Mouse (Mus musculus): Measurements from ENCODE around the gene Gigyf2. TPM values are rescaled to one million over a fixed set of nuclear protein-coding genes. Genes with fewer than 3 reads are reported as not detected.

The Gigyf2 gene
- 55.1 and 61.2 TPM in 2 replicates for polyA plus RNA-seq (2014; fragmentation: Nextera tagmentation; extraction: Ambion mirVana)

- no peaks in the 10 kb centered on the region for H3K9me3 ChIP-seq (ENCODE audit: control insufficient read depth, low read depth, low read length)
- peak within 1 kb of the TSS; percentile 95 for H3K27ac ChIP-seq (ENCODE audit: low read length)
- peak within 1 kb of the TSS; percentile 62 for H3K4me2 ChIP-seq (replicated peaks; ENCODE audit: low read depth, low read length)
- peak within 1 kb of the TSS; percentile 99 for H3K4me3 ChIP-seq (ENCODE audit: low read depth, low read length)
- H3K4me1 ChIP-seq (ENCODE audit: control insufficient read depth, insufficient read depth, low read length), result peaks cover 9% of the 10 kb centered on the region; the same call in 1 of the 2 replicates
- peak; percentile 99 for ATAC-seq (ENCODE audit: insufficient number of reproducible peaks, insufficient read depth, low FRiP score, low read depth)
- no peaks in the 10 kb centered on the region for H3K27me3 ChIP-seq (ENCODE audit: control insufficient read depth, insufficient read depth, low read length)
- peak within 1 kb of the TSS; percentile 92 for H3K9ac ChIP-seq (replicated peaks; ENCODE audit: low read depth, low read length)
- H3K36me3 ChIP-seq (ENCODE audit: control insufficient read depth, insufficient read depth, low read length), result no peaks in the 10 kb centered on the region; the same call in 1 of the 2 replicates
- WGBS, result under 1% methylated on average over 36 of the region's 36 CpGs
Measured at GRCm38 (mm10) chr1:87326742-87327163, at the start of gene Gigyf2. TSS of gene Gigyf2 (plus strand) at chr1:87326998.

GRCm38 (mm10) chr1:87280281-87280680, 46.5 kb upstream of the Gigyf2 start:
- no peak for ATAC-seq (ENCODE audit: insufficient number of reproducible peaks, insufficient read depth, low FRiP score, low read depth)
- Histone ChIP-seq H3K9me3 (ENCODE audit: control insufficient read depth, low read depth, low read length) (no peaks in the 10 kb centered on the region), H3K27ac (ENCODE audit: low read length) (no peak overlapping the region), H3K27me3 (ENCODE audit: control insufficient read depth, insufficient read depth, low read length) (no peaks in the 10 kb centered on the region), H3K36me3 (ENCODE audit: control insufficient read depth, insufficient read depth, low read length) (no peaks in the 10 kb centered on the region), H3K4me3 (ENCODE audit: low read depth, low read length) (no peak overlapping the region), H3K4me1 (ENCODE audit: control insufficient read depth, insufficient read depth, low read length) (no peaks in the 10 kb centered on the region), H3K4me2 (replicated peaks; ENCODE audit: low read depth, low read length) (no peak overlapping the region), H3K9ac (replicated peaks; ENCODE audit: low read depth, low read length) (no peak overlapping the region)
- 71% methylated on average over 5 of the region's 5 CpGs for WGBS

GRCm38 (mm10) chr1:87281599-87282412, 45.0 kb upstream of the Gigyf2 start:
- Histone ChIP-seq H3K4me3 (ENCODE audit: low read depth, low read length) (no peak overlapping the region), H3K36me3 (ENCODE audit: control insufficient read depth, insufficient read depth, low read length) (no peaks in the 10 kb centered on the region), H3K4me2 (replicated peaks; ENCODE audit: low read depth, low read length) (no peak overlapping the region), H3K27me3 (ENCODE audit: control insufficient read depth, insufficient read depth, low read length) (no peaks in the 10 kb centered on the region), H3K27ac (ENCODE audit: low read length) (no peak overlapping the region), H3K4me1 (ENCODE audit: control insufficient read depth, insufficient read depth, low read length) (no peaks in the 10 kb centered on the region), H3K9me3 (ENCODE audit: control insufficient read depth, low read depth, low read length) (no peaks in the 10 kb centered on the region), H3K9ac (replicated peaks; ENCODE audit: low read depth, low read length) (no peak overlapping the region)
- no peak for ATAC-seq (ENCODE audit: insufficient number of reproducible peaks, insufficient read depth, low FRiP score, low read depth)
- WGBS, result 32% methylated on average over 20 of the region's 20 CpGs

GRCm38 (mm10) chr1:87282413-87282788, 44.4 kb upstream of the Gigyf2 start:
- Histone ChIP-seq H3K4me3 (ENCODE audit: low read depth, low read length) (no peak overlapping the region), H3K4me1 (ENCODE audit: control insufficient read depth, insufficient read depth, low read length) (no peaks in the 10 kb centered on the region), H3K4me2 (replicated peaks; ENCODE audit: low read depth, low read length) (no peak overlapping the region), H3K27ac (ENCODE audit: low read length) (no peak overlapping the region), H3K9me3 (ENCODE audit: control insufficient read depth, low read depth, low read length) (no peaks in the 10 kb centered on the region), H3K27me3 (ENCODE audit: control insufficient read depth, insufficient read depth, low read length) (no peaks in the 10 kb centered on the region), H3K36me3 (ENCODE audit: control insufficient read depth, insufficient read depth, low read length) (no peaks in the 10 kb centered on the region), H3K9ac (replicated peaks; ENCODE audit: low read depth, low read length) (no peak overlapping the region)
- 72% methylated on average over 6 of the region's 6 CpGs for WGBS
- no peak for ATAC-seq (ENCODE audit: insufficient number of reproducible peaks, insufficient read depth, low FRiP score, low read depth)

GRCm38 (mm10) chr1:87283410-87283960, 43.3 kb upstream of the Gigyf2 start:
- Histone ChIP-seq H3K9me3 (ENCODE audit: control insufficient read depth, low read depth, low read length) (no peaks in the 10 kb centered on the region), H3K36me3 (ENCODE audit: control insufficient read depth, insufficient read depth, low read length) (no peaks in the 10 kb centered on the region), H3K27me3 (ENCODE audit: control insufficient read depth, insufficient read depth, low read length) (no peaks in the 10 kb centered on the region), H3K4me1 (ENCODE audit: control insufficient read depth, insufficient read depth, low read length) (no peaks in the 10 kb centered on the region), H3K27ac (ENCODE audit: low read length) (no peak overlapping the region), H3K4me3 (ENCODE audit: low read depth, low read length) (no peak overlapping the region), H3K9ac (replicated peaks; ENCODE audit: low read depth, low read length) (no peak overlapping the region), H3K4me2 (replicated peaks; ENCODE audit: low read depth, low read length) (no peak overlapping the region)
- ATAC-seq (ENCODE audit: insufficient number of reproducible peaks, insufficient read depth, low FRiP score, low read depth), result no peak
- WGBS, result 73% methylated on average over 10 of the region's 10 CpGs

- no peaks in the 10 kb centered on the region for H3K27me3 ChIP-seq (ENCODE audit: control insufficient read depth, insufficient read depth, low read length)
- H3K4me1 ChIP-seq (ENCODE audit: control insufficient read depth, insufficient read depth, low read length), result no peaks in the 10 kb centered on the region
- H3K9me3 ChIP-seq (ENCODE audit: control insufficient read depth, low read depth, low read length), result no peaks in the 10 kb centered on the region
- no peak overlapping the region for H3K9ac ChIP-seq (replicated peaks; ENCODE audit: low read depth, low read length)
- 89% methylated on average over 2 of the region's 2 CpGs for WGBS
- no peak overlapping the region for H3K4me2 ChIP-seq (replicated peaks; ENCODE audit: low read depth, low read length)
- no peak overlapping the region for H3K4me3 ChIP-seq (ENCODE audit: low read depth, low read length)
- no peaks in the 10 kb centered on the region for H3K36me3 ChIP-seq (ENCODE audit: control insufficient read depth, insufficient read depth, low read length)
- ATAC-seq (ENCODE audit: insufficient number of reproducible peaks, insufficient read depth, low FRiP score, low read depth), result no peak
- H3K27ac ChIP-seq (ENCODE audit: low read length), result no peak overlapping the region
Measured at GRCm38 (mm10) chr1:87287105-87287504, 39.7 kb upstream of the Gigyf2 start.

- no peak for ATAC-seq (ENCODE audit: insufficient number of reproducible peaks, insufficient read depth, low FRiP score, low read depth)
- no peak overlapping the region for H3K27ac ChIP-seq (ENCODE audit: low read length)
- H3K9ac ChIP-seq (replicated peaks; ENCODE audit: low read depth, low read length), result no peak overlapping the region
- WGBS, result 72% methylated on average over 8 of the region's 8 CpGs
- H3K4me1 ChIP-seq (ENCODE audit: control insufficient read depth, insufficient read depth, low read length), result no peaks in the 10 kb centered on the region
- no peaks in the 10 kb centered on the region for H3K9me3 ChIP-seq (ENCODE audit: control insufficient read depth, low read depth, low read length)
- H3K4me3 ChIP-seq (ENCODE audit: low read depth, low read length), result no peak overlapping the region
- H3K4me2 ChIP-seq (replicated peaks; ENCODE audit: low read depth, low read length), result no peak overlapping the region
- H3K36me3 ChIP-seq (ENCODE audit: control insufficient read depth, insufficient read depth, low read length), result no peaks in the 10 kb centered on the region
- H3K27me3 ChIP-seq (ENCODE audit: control insufficient read depth, insufficient read depth, low read length), result no peaks in the 10 kb centered on the region
Measured at GRCm38 (mm10) chr1:87291416-87291815, 35.4 kb upstream of the Gigyf2 start.

GRCm38 (mm10) chr1:87292420-87293190, 34.2 kb upstream of the Gigyf2 start:
- H3K36me3 ChIP-seq (ENCODE audit: control insufficient read depth, insufficient read depth, low read length), result no peaks in the 10 kb centered on the region
- no peak overlapping the region for H3K4me2 ChIP-seq (replicated peaks; ENCODE audit: low read depth, low read length)
- no peaks in the 10 kb centered on the region for H3K27me3 ChIP-seq (ENCODE audit: control insufficient read depth, insufficient read depth, low read length)
- no peaks in the 10 kb centered on the region for H3K9me3 ChIP-seq (ENCODE audit: control insufficient read depth, low read depth, low read length)
- ATAC-seq (ENCODE audit: insufficient number of reproducible peaks, insufficient read depth, low FRiP score, low read depth), result no peak
- 66% methylated on average over 15 of the region's 15 CpGs for WGBS
- no peak overlapping the region for H3K9ac ChIP-seq (replicated peaks; ENCODE audit: low read depth, low read length)
- H3K27ac ChIP-seq (ENCODE audit: low read length), result no peak overlapping the region
- H3K4me1 ChIP-seq (ENCODE audit: control insufficient read depth, insufficient read depth, low read length), result no peaks in the 10 kb centered on the region
- no peak overlapping the region for H3K4me3 ChIP-seq (ENCODE audit: low read depth, low read length)

Data from stomach, embryonic 14.5 days (tissue).